Mouse (Mus musculus): Measurements from ENCODE around the gene Dab1. TPM values are rescaled to one million over a fixed set of nuclear protein-coding genes. Genes with fewer than 3 reads are reported as not detected.

Gene Dab1
- polyA plus RNA-seq, 1 experiment: not detected

GRCm38 (mm10) chr4:104059569-104059968 is 440.4 kb downstream of the Dab1 start:
- TF ChIP-seq CTCF (IDR thresholded peaks at IDR 0.05; ENCODE audit: insufficient read depth, low read depth, low read length): no peak
- TF ChIP-seq POLR2A (IDR thresholded peaks at IDR 0.05; ENCODE audit: insufficient read depth, low read depth, low read length): no peak
- Histone ChIP-seq H3K4me3 (ENCODE audit: insufficient read depth, low read depth, low read length) (no peak overlapping the region), H3K27ac (ENCODE audit: insufficient read depth, low read depth, low read length) (no peak overlapping the region), H3K4me1 (ENCODE audit: control insufficient read depth, insufficient read depth, low read length) (no peaks in the 10 kb centered on the region)
- WGBS: 51% methylated on average over 4 of the region's 4 CpGs

- TF ChIP-seq POLR2A (IDR thresholded peaks at IDR 0.05; ENCODE audit: insufficient read depth, low read depth, low read length) (no peak), CTCF (IDR thresholded peaks at IDR 0.05; ENCODE audit: insufficient read depth, low read depth, low read length) (no peak)
- 95% methylated on average over 4 of the region's 4 CpGs for WGBS
- Histone ChIP-seq H3K4me1 (ENCODE audit: control insufficient read depth, insufficient read depth, low read length) (no peaks in the 10 kb centered on the region), H3K27ac (ENCODE audit: insufficient read depth, low read depth, low read length) (no peak overlapping the region), H3K4me3 (ENCODE audit: insufficient read depth, low read depth, low read length) (no peak overlapping the region)
These were observed 443.2 kb downstream of the Dab1 start for GRCm38 (mm10) chr4:104062356-104062755.

- TF ChIP-seq CTCF (IDR thresholded peaks at IDR 0.05; ENCODE audit: insufficient read depth, low read depth, low read length): no peak
- TF ChIP-seq POLR2A (IDR thresholded peaks at IDR 0.05; ENCODE audit: insufficient read depth, low read depth, low read length): no peak
- WGBS: 68% methylated on average over 5 of the region's 5 CpGs
These were observed 447.7 kb downstream of the Dab1 start for GRCm38 (mm10) chr4:104066901-104067300.

GRCm38 (mm10) chr4:104067748-104068147 is 448.6 kb downstream of the Dab1 start:
- Histone ChIP-seq H3K4me3 (ENCODE audit: insufficient read depth, low read depth, low read length) (no peak overlapping the region), H3K4me1 (ENCODE audit: control insufficient read depth, insufficient read depth, low read length) (0 out of 2 replicates have a peak, but pooled peaks cover 4% of the 10 kb centered on the region), H3K27ac (ENCODE audit: insufficient read depth, low read depth, low read length) (no peak overlapping the region)
- WGBS: 82% methylated on average over 3 of the region's 3 CpGs
- no peak for TF ChIP-seq POLR2A (IDR thresholded peaks at IDR 0.05; ENCODE audit: insufficient read depth, low read depth, low read length)
- no peak for TF ChIP-seq CTCF (IDR thresholded peaks at IDR 0.05; ENCODE audit: insufficient read depth, low read depth, low read length)

More at GRCm38 (mm10) chr4:104066901-104067300, 447.7 kb downstream of the Dab1 start:
- no peak overlapping the region for H3K4me3 ChIP-seq (ENCODE audit: insufficient read depth, low read depth, low read length)
- no peak overlapping the region for H3K27ac ChIP-seq (ENCODE audit: insufficient read depth, low read depth, low read length)
- H3K4me1 ChIP-seq (ENCODE audit: control insufficient read depth, insufficient read depth, low read length): 0 out of 2 replicates have a peak, but pooled peaks cover 3% of the 10 kb centered on the region

GRCm38 (mm10) chr4:104071296-104071695 is 452.1 kb downstream of the Dab1 start:
- Histone ChIP-seq H3K27ac (ENCODE audit: insufficient read depth, low read depth, low read length) (no peak overlapping the region), H3K4me3 (ENCODE audit: insufficient read depth, low read depth, low read length) (no peak overlapping the region), H3K4me1 (ENCODE audit: control insufficient read depth, insufficient read depth, low read length) (0 out of 2 replicates have a peak, but pooled peaks cover 4% of the 10 kb centered on the region)
- WGBS: 82% methylated on average over 10 of the region's 10 CpGs
- no peak for TF ChIP-seq CTCF (IDR thresholded peaks at IDR 0.05; ENCODE audit: insufficient read depth, low read depth, low read length)
- TF ChIP-seq POLR2A (IDR thresholded peaks at IDR 0.05; ENCODE audit: insufficient read depth, low read depth, low read length): no peak

GRCm38 (mm10) chr4:104073920-104074459 is 454.8 kb downstream of the Dab1 start:
- H3K4me1 ChIP-seq (ENCODE audit: control insufficient read depth, insufficient read depth, low read length): 0 out of 2 replicates have a peak, but pooled peaks cover 4% of the 10 kb centered on the region
- TF ChIP-seq CTCF (IDR thresholded peaks at IDR 0.05; ENCODE audit: insufficient read depth, low read depth, low read length) (no peak), POLR2A (IDR thresholded peaks at IDR 0.05; ENCODE audit: insufficient read depth, low read depth, low read length) (no peak)
- 61% methylated on average over 7 of the region's 7 CpGs for WGBS
- H3K27ac ChIP-seq (ENCODE audit: insufficient read depth, low read depth, low read length): no peak overlapping the region
- no peak overlapping the region for H3K4me3 ChIP-seq (ENCODE audit: insufficient read depth, low read depth, low read length)

- H3K4me3 ChIP-seq (ENCODE audit: insufficient read depth, low read depth, low read length): no peak overlapping the region
- no peak for TF ChIP-seq CTCF (IDR thresholded peaks at IDR 0.05; ENCODE audit: insufficient read depth, low read depth, low read length)
- no peak for TF ChIP-seq POLR2A (IDR thresholded peaks at IDR 0.05; ENCODE audit: insufficient read depth, low read depth, low read length)
- 93% methylated on average over 1 of the region's 1 CpGs for WGBS
- no peaks in the 10 kb centered on the region for H3K4me1 ChIP-seq (ENCODE audit: control insufficient read depth, insufficient read depth, low read length)
- no peak overlapping the region for H3K27ac ChIP-seq (ENCODE audit: insufficient read depth, low read depth, low read length)
These were observed 458.6 kb downstream of the Dab1 start for GRCm38 (mm10) chr4:104077771-104078170.

- peaks cover 3% of the 10 kb centered on the region; the same call in 1 of the 2 replicates for H3K4me1 ChIP-seq (ENCODE audit: control insufficient read depth, insufficient read depth, low read length)
- WGBS: 31% methylated on average over 6 of the region's 6 CpGs
- no peak overlapping the region for H3K4me3 ChIP-seq (ENCODE audit: insufficient read depth, low read depth, low read length)
- TF ChIP-seq CTCF (IDR thresholded peaks at IDR 0.05; ENCODE audit: insufficient read depth, low read depth, low read length) (no peak), POLR2A (IDR thresholded peaks at IDR 0.05; ENCODE audit: insufficient read depth, low read depth, low read length) (no peak)
- H3K27ac ChIP-seq (ENCODE audit: insufficient read depth, low read depth, low read length): no peak overlapping the region
These were observed 487.1 kb downstream of the Dab1 start for GRCm38 (mm10) chr4:104106299-104106698.

- Histone ChIP-seq H3K4me1 (ENCODE audit: control insufficient read depth, insufficient read depth, low read length) (peaks cover 3% of the 10 kb centered on the region; the same call in 1 of the 2 replicates), H3K27ac (ENCODE audit: insufficient read depth, low read depth, low read length) (no peak overlapping the region), H3K4me3 (ENCODE audit: insufficient read depth, low read depth, low read length) (no peak overlapping the region)
- TF ChIP-seq POLR2A (IDR thresholded peaks at IDR 0.05; ENCODE audit: insufficient read depth, low read depth, low read length) (no peak), CTCF (IDR thresholded peaks at IDR 0.05; ENCODE audit: insufficient read depth, low read depth, low read length) (no peak)
These were observed 492.5 kb downstream of the Dab1 start for GRCm38 (mm10) chr4:104111614-104112013.

Measured in olfactory bulb, adult 2 months (tissue).